Mouse (Mus musculus) G1E (cell line): Measurements from ENCODE around the gene Rnf126.

Source experiments
- CTCF ChIP-seq: IDR thresholded peaks from 2 replicates; pipeline ENCODE4 v1.5.1; 2012; ENCODE audit warnings: low read depth, low read length, inconsistent platforms, mixed read lengths
- GATA1 ChIP-seq: IDR thresholded peaks from 2 replicates; pipeline ENCODE4 v1.6.1; 2012; ENCODE audit warnings: borderline replicate concordance, low read length, inconsistent platforms, mixed read lengths

- TF ChIP-seq CTCF, result no peak
- TF ChIP-seq GATA1, result no peak
These were observed 2.5 kb downstream of the Rnf126 start for GRCm38 (mm10) chr10:79764234-79764633.
